Mouse (Mus musculus): ENCODE results near the gene Adgrl3.

Gene Adgrl3

DNA sequence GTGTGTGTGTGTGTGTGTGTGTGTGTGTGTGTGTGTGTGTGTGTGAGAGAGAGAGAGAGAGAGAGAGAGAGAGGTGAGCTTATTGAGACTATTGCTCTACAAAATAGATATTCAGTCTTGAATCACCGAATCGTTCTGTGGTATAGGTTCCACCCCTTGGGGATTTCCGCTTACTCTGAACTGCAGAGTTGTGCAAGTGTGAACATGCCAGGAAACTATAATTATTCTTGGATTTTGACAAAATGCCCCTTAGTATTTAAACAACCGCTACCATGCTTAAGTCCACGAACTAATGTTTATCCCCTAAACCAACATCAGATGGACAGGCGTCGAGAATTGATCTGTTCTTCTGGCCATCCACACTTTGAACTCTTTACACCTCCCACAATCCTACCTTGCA lies 57.1 kb downstream of the Adgrl3 start:
- no peak for DNase-seq

GRCm38 (mm10) chr5:81077990-81078389 lies 58.1 kb downstream of the Adgrl3 start:
- DNase-seq: no peak

GRCm38 (mm10) chr5:81083698-81084360 lies 63.9 kb downstream of the Adgrl3 start:
- no peak for DNase-seq

- no peak for DNase-seq
These were observed 65.2 kb downstream of the Adgrl3 start for GRCm38 (mm10) chr5:81085152-81085551.

DNA sequence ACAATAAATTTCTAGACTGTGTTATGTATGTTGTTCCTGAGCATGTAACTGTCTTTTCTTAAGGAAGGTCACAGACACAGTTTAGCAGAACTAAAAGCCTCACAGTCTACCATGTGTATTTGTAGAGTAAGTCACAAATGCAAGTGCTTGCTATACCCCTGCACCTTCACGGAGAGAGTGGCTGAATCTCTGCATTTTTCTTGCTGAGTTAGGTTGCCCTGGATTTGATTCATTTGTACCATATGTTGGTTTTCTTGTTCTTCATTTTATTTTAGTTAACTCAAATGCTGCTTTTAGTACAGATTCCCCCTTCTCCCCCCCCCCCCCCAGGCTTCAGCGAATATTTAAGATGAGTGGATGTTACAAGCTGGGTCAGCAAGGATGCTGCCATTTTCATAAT lies 68.7 kb downstream of the Adgrl3 start:
- DNase-seq: no peak

GRCm38 (mm10) chr5:81094618-81095017 lies 74.7 kb downstream of the Adgrl3 start:
- DNase-seq: no peak

GRCm38 (mm10) chr5:81097131-81097530 lies 77.2 kb downstream of the Adgrl3 start:
- DNase-seq: no peak

DNA sequence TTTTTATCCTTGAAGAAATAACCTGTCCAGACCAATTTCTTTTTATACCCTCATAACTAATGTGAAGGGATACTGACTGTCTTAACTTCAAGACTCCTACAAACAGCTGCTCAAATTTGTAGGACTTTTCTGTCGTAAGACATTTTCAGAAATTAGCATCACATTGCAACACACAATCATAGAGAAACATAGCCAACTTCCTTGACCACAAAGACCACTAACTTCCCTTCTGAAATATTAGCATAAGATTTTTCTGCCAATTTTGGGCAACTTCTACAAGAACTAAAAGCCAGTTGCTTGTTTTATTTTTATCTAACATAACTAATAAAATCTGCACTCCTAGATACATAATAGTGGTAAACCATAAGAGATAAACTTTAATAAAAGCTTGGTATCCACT lies 87.5 kb downstream of the Adgrl3 start:
- no peak for DNase-seq

- DNase-seq: no peak
These were observed 104.5 kb downstream of the Adgrl3 start for GRCm38 (mm10) chr5:81124483-81124882.

DNA sequence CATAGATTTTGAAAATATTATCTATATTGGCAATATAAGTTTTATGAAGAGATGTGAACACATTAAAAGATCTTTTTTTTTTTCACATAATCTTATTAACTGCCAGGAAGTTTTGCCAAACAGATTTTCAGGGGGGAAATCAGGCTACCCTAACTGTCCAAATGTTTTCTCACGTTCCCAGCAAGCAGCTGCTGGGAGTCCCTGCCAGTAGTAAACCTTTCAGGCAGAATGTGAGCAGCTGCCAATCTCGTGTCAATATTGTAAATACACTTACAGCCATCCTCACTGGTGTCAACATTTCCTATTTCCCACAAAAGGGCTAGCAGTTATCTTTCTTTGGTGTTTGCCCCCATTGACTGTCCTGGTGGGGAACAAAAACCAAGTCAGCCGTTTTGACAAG lies 107.7 kb downstream of the Adgrl3 start:
- DNase-seq: no peak

GRCm38 (mm10) chr5:81136394-81136793 lies 116.5 kb downstream of the Adgrl3 start:
- no peak for DNase-seq

GRCm38 (mm10) chr5:81155791-81156190 lies 135.9 kb downstream of the Adgrl3 start:
- no peak for DNase-seq

DNA sequence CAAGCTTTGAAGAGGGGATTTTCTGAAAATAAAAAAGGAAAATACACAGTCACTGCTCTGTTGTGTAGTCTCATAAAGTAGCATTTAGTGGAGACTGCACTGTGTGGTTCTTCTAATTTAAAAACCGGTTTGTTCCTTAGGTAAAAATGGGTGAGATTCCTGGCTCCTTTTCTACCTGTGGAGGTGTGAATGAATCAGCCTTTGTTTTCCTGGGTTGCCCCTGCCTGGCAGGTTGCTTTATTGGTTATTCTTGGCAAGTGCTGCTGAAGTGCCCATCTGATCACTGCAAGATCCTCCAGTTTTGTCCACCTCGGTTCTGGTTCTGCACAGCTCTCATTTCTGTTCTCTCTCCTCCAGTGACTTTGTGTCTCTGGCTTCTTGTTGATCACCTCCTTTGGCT lies 136.3 kb downstream of the Adgrl3 start:
- DNase-seq: no peak

DNA sequence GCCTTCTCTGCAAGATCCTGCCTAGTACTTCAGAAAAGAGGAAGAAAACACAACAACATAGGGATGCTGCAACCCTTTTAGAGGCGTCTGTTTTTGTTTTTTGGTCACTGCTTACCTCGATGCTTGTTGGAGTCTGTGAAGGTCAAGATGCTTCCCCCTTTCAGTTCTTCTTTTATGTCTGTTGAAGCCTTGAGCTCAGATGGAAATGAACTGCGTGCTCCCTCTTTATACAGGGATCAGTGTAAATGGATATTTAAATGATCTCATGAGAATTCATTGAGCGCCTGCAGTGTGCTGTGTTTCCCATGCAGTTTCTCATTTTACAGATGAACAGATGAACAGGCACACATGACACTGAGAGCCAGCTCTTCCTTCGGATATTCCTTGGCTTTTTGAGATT lies 136.9 kb downstream of the Adgrl3 start:
- no peak for DNase-seq

DNA sequence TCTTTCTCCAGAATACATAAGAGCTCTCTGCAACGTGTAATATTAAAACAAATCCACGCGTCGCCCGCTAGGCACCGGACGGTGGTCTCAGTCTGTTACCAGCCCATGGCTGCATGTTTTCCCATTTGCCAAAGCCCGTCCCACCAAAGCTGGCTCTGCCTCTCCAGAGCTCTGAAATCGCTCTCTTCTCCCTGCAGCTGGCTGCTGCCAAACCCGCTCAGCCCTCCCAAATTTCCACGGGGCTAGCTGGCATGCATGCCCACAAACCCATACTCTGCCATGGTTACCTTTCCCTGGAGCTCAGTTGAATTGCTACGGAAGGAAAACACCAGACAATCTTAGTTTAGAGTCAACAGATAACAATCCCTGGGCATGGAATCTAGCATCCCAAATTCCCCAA lies 139.1 kb downstream of the Adgrl3 start:
- no peak for DNase-seq

DNA sequence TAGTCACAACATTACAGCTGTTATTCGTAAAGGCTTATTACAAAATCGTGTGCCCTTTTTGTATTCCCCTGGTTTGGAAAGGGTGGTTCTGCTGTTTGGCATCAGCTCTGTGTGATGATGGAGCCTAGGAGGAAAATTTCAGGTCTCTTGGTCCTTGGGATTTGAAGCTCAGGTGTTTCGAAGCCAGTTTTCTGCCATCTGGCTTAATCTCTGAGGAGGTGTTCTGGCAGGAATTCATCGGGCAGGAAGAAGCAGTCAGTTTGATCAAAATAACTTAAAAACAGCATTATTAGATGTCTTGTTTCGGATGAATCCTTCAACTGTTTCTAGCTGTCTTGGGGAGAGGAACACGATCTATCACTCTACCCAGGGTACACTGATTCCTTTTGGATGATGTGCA lies 140.5 kb downstream of the Adgrl3 start:
- no peak for DNase-seq

- DNase-seq: no peak
These were observed 169.0 kb downstream of the Adgrl3 start for GRCm38 (mm10) chr5:81188871-81189485.

DNA sequence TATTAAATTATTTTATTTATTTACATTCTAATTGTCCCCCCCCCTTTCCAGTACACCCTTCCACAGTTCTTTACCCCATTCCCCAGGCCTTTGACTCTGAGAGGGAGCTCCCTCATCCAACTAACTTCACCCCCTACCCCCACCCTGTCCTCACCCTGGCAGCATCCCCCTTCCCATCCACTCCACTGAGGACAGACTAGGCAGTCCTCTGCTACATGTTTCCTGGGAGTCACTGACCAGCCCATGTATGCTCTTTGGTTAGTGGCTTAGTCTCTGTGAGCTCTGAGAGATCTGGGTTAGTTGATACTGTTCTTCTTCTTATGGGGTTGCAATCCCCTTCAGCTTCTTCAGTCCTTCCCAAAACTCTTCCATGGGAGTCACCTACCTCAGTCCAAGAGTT lies 180.4 kb downstream of the Adgrl3 start:
- DNase-seq: no peak

GRCm38 (mm10) chr5:81201885-81202284 lies 181.9 kb downstream of the Adgrl3 start:
- no peak for DNase-seq

GRCm38 (mm10) chr5:81218500-81219057 lies 198.6 kb downstream of the Adgrl3 start:
- DNase-seq: no peak

- DNase-seq: no peak
These were observed 204.5 kb downstream of the Adgrl3 start for GRCm38 (mm10) chr5:81224465-81224864.

DNA sequence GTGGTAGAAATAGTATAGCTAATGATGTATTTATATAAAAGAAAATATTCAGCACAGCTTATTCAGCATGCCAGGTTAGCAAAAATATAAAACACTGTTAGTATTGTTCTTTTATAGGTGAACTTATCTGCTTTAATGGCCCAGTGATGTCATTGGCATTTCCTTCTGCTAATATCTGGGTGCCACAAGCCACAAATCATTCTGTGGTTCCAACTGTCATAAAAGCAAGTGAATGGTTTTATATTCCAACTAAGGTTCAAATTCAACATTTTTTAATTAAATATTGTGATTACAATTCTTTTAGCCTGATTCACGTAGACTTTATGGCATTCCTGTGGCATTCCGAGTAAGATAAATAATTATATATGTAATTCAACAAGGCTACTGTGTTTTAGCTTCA lies 205.5 kb downstream of the Adgrl3 start:
- DNase-seq: no peak

- DNase-seq: no peak
These were observed 207.3 kb downstream of the Adgrl3 start for GRCm38 (mm10) chr5:81227256-81227655.

DNA sequence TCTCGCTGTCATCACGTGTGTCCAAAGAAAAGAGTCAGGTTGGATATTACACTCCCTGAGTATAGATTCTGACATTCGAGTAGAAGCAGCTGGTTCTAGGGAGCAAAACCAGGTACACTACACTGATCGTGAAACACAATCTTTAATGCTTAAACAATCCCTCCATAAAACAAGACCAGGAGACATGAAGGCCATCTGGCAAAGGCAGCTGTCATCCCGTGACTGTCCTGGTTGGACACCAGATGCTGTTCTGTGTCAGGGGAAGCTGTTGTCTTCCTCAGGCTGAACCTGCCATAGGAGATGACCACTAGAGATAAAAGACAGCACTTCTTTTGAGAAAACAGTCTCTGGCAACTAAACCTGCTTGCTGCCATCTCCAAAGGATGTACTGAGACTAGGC lies 228.8 kb downstream of the Adgrl3 start:
- no peak for DNase-seq

DNA sequence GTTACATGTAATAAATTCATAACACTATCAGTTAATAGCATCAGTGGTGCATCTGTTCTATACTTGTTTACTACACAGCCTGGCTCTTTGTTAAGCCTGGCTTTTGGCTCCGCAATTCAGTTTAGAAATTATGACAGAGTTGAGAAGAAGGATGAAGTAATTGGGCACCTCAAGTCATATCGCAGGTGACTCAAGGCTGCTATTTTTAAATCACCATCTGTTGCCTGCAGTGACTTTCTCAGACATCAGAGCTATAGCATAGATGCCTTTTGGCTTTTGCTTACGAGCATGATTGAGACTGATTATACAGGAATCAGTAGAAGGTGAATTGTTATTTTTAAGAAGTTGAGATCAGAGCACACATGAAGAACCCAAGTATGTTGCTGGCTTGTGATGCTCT lies 236.2 kb downstream of the Adgrl3 start:
- DNase-seq: no peak
